Mouse (Mus musculus) left cerebral cortex, adult 8-10 months (tissue): ENCODE data around the gene Sdhc. TPM values are rescaled to one million over a fixed set of nuclear protein-coding genes. Genes with fewer than 3 reads are reported as not detected.
"Not testable (repeated sequence)": the region's sequence is repeated elsewhere in the genome, so short reads cannot be mapped to it uniquely, and the experiment has no call there.

Experiments
- DNase-seq, 2 experiments: peaks; one replicate each; pipeline ENCODE4 v3.0.0; 2022; ENCODE audit warnings: low spot score in 2 of 2
- microRNA-seq, 2 experiments: library from miRNA; unstranded; fragments of <30 nt; microRNA quantifications; one replicate each; pipeline ENCODE4 v1.2.0; 2022
- total RNA-seq, 4 experiments: library from RNA; stranded (reverse); gene quantifications; 2 replicates each; pipeline ENCODE4 v1.2.4; 2022

The Sdhc gene
- total RNA-seq, 4 experiments from 2014 or later: 196 to 228 (median 209) TPM

GRCm38 (mm10) chr1:171081512-171082231 lies 68.7 kb downstream of the Sdhc start:
- not testable (repeated sequence) for DNase-seq

GRCm38 (mm10) chr1:171079825-171080224 lies 70.6 kb downstream of the Sdhc start:
- not testable (repeated sequence) for DNase-seq

GRCm38 (mm10) chr1:171079345-171079744 lies 71.1 kb downstream of the Sdhc start:
- DNase-seq: not testable (repeated sequence)

- not testable (repeated sequence) for DNase-seq
These were observed 72.0 kb downstream of the Sdhc start for GRCm38 (mm10) chr1:171078419-171078818.

GRCm38 (mm10) chr1:171077955-171078354 lies 72.4 kb downstream of the Sdhc start:
- not testable (repeated sequence) for DNase-seq

- not testable (repeated sequence) for DNase-seq
These were observed 73.2 kb downstream of the Sdhc start for GRCm38 (mm10) chr1:171077192-171077591.

Small RNA genes within 50 kb of the gene (microRNA-seq; reads per million reads assigned to microRNA genes)
- gene Gm27844: 0 reads per million in 2 experiments

Other genes with a start within 250 kb of the Sdhc start
- 1 to 10 TPM in 3 of 4 experiments, under 1 TPM in 1; 0.46 to 1.3 (median 1.1) TPM for gene Fcrlb, start 237.7 kb downstream of the Sdhc start, total RNA-seq
- not detected for gene Fcrla, start 223.0 kb downstream of the Sdhc start, total RNA-seq
- 10 to 100 TPM in 2 of 4 experiments, 1 to 10 TPM in 2; 4.8 to 24.1 (median 10.7) TPM for gene Fcgr2b, start 174.1 kb downstream of the Sdhc start, total RNA-seq
- under 1 TPM in 3 of 4 experiments, not detected in 1; 0.30 to 0.72 (median 0.43) TPM for gene Fcgr4, start 131.7 kb downstream of the Sdhc start, total RNA-seq
- 10 to 100 TPM; 10.6 to 36.7 (median 22.6) TPM for gene Fcgr3, start 85.7 kb downstream of the Sdhc start, total RNA-seq
- gene Cfap126, start 36.7 kb downstream of the Sdhc start, total RNA-seq: 1 to 10 TPM; 1.0 to 1.8 (median 1.2) TPM
- under 1 TPM; 0.30 to 0.53 (median 0.35) TPM for gene Mpz, start 108 bp upstream of the Sdhc start, total RNA-seq
- gene Pcp4l1, start 45.7 kb upstream of the Sdhc start, total RNA-seq: 100 to 1,000 TPM; 165 to 185 (median 176) TPM
- gene Nr1i3, start 63.4 kb upstream of the Sdhc start, total RNA-seq: under 1 TPM; 0.14 to 0.55 (median 0.31) TPM
- gene Tomm40l, start 71.9 kb upstream of the Sdhc start, total RNA-seq: 10 to 100 TPM; 70.2 to 87.9 (median 76.7) TPM
- 1 to 10 TPM; 1.7 to 2.8 (median 2.6) TPM for gene Apoa2, start 74.5 kb upstream of the Sdhc start, total RNA-seq
- gene Fcer1g, start 83.8 kb upstream of the Sdhc start, total RNA-seq: 10 to 100 TPM in 3 of 4 experiments, 1 to 10 TPM in 1; 9.1 to 63.9 (median 28.2) TPM
- 10 to 100 TPM; 13.0 to 14.1 (median 13.3) TPM for gene Adamts4, start 99.8 kb upstream of the Sdhc start, total RNA-seq
- 100 to 1,000 TPM; 285 to 306 (median 298) TPM for gene Ndufs2, start 100.8 kb upstream of the Sdhc start, total RNA-seq
- gene B4galt3, start 119.7 kb upstream of the Sdhc start, total RNA-seq: 10 to 100 TPM; 60.7 to 69.2 (median 63.4) TPM
- gene Ppox, start 130.6 kb upstream of the Sdhc start, total RNA-seq: 10 to 100 TPM; 29.1 to 35.0 (median 30.4) TPM
- 10 to 100 TPM; 46.5 to 56.3 (median 50.5) TPM for gene Usp21, start 137.4 kb upstream of the Sdhc start, total RNA-seq
- gene Ufc1, start 144.4 kb upstream of the Sdhc start, total RNA-seq: 100 to 1,000 TPM; 103 to 116 (median 110) TPM
- gene Dedd, start 178.5 kb upstream of the Sdhc start, total RNA-seq: 10 to 100 TPM; 35.0 to 39.7 (median 37.4) TPM
- 10 to 100 TPM; 35.8 to 48.8 (median 43.5) TPM for gene Nit1, start 195.0 kb upstream of the Sdhc start, total RNA-seq
- 100 to 1,000 TPM; 107 to 204 (median 164) TPM for gene Pfdn2, start 195.1 kb upstream of the Sdhc start, total RNA-seq
- 10 to 100 TPM in 3 of 4 experiments, 1 to 10 TPM in 1; 10.0 to 12.8 (median 12.4) TPM for gene Klhdc9, start 210.2 kb upstream of the Sdhc start, total RNA-seq
- 1 to 10 TPM; 4.3 to 4.9 (median 4.6) TPM for gene Nectin4, start 219.5 kb upstream of the Sdhc start, total RNA-seq
- 1 to 10 TPM; 2.1 to 5.5 (median 3.0) TPM for gene Arhgap30, start 238.4 kb upstream of the Sdhc start, total RNA-seq